Mouse (Mus musculus): ENCODE data around the gene Lrsam1. TPM values are rescaled to one million over a fixed set of nuclear protein-coding genes. Genes with fewer than 3 reads are reported as not detected.
A peak's percentile ranks its signal among the peaks of the same experiment; 100 is the strongest.

Gene Lrsam1
- polyA plus RNA-seq, 1 experiment from 2014 or later, result 10.7 TPM

DNA sequence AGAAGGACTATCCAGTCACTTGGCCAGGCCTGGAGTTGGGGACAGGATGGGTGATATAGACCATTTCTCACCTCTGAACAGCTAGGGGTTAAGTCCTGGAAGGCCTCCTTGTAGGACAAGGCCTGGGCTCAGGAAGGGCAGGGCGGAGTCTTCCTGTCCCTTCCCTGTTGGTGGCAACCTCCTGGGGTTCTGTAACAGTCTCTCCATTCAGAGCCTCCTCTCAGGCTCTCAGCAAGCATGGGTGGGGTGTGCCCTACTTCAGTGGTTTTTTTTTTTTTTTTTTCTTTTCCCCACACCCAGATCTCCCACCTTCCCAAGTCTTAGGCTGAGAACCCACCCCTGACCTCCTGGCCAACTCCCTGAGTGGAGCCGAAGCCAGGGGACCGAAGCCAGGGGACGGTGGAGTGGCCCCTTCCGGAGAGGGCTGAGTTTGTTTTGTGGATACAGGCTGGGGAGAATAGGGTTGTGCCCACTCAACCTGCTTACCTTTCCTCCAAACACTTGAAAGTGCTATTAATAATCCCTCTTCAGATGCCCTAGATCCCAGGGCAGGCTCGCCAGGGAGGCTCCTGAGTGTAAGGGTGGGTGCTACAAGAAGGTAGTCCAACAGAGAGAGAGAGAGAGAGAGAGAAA lies 83.5 kb downstream of the Lrsam1 start:
- WGBS, result 48% methylated on average over 6 of the region's 6 CpGs
- Histone ChIP-seq H3K4me3 (ENCODE audit: low read depth, low read length) (no peak overlapping the region), H3K27me3 (ENCODE audit: control insufficient read depth, insufficient read depth, low read length) (no peaks in the 10 kb centered on the region), H3K36me3 (ENCODE audit: control insufficient read depth, insufficient read depth, low read length) (no peaks in the 10 kb centered on the region), H3K9me3 (ENCODE audit: control insufficient read depth, low read length) (no peaks in the 10 kb centered on the region), H3K27ac (ENCODE audit: low read depth, low read length) (no peak overlapping the region), H3K4me2 (ENCODE audit: low read depth, low read length, severe bottlenecking) (peak overlapping the region; percentile 97; the same call in 1 of the 2 replicates), H3K4me1 (replicated peaks; ENCODE audit: control insufficient read depth, insufficient read depth, low read length) (peaks cover 17% of the 10 kb centered on the region; the same call in 1 of the 2 replicates), H3K9ac (ENCODE audit: low read length) (no peak overlapping the region)
- no peak for DNase-seq (ENCODE audit: low spot score)
- no peak for ATAC-seq (replicated peaks; ENCODE audit: low FRiP score)

DNA sequence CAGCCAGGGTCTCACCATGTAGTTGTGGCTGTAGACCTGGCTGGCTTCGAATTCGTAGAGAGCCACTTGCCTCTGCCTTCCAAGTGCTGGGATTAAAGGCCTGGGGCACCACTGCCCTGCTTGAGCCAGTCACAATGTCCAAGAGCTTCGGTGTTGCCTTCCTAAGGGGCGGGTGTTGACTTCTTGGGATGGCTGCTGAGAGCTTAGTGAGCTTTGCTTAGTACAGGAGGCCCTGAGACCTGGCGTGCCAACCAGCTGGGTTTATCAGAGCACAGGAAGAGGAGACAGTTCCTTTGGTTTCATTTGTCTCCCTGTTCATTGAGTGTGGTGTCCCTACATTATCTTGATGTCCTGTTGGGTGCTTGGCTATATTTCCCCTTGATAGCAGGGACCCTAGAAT lies 84.1 kb downstream of the Lrsam1 start:
- WGBS, result 20% methylated on average over 5 of the region's 5 CpGs
- Histone ChIP-seq H3K36me3 (ENCODE audit: control insufficient read depth, insufficient read depth, low read length) (no peaks in the 10 kb centered on the region), H3K9me3 (ENCODE audit: control insufficient read depth, low read length) (no peaks in the 10 kb centered on the region), H3K27ac (ENCODE audit: low read depth, low read length) (no peak overlapping the region), H3K9ac (ENCODE audit: low read length) (peak overlapping the region; percentile 94), H3K4me2 (ENCODE audit: low read depth, low read length, severe bottlenecking) (peak overlapping the region; percentile 97), H3K4me3 (ENCODE audit: low read depth, low read length) (peak overlapping the region; percentile 66), H3K4me1 (replicated peaks; ENCODE audit: control insufficient read depth, insufficient read depth, low read length) (peaks cover 17% of the 10 kb centered on the region; the same call in 1 of the 2 replicates), H3K27me3 (ENCODE audit: control insufficient read depth, insufficient read depth, low read length) (no peaks in the 10 kb centered on the region)
- DNase-seq (ENCODE audit: low spot score), result no peak
- no peak for ATAC-seq (replicated peaks; ENCODE audit: low FRiP score)

DNA sequence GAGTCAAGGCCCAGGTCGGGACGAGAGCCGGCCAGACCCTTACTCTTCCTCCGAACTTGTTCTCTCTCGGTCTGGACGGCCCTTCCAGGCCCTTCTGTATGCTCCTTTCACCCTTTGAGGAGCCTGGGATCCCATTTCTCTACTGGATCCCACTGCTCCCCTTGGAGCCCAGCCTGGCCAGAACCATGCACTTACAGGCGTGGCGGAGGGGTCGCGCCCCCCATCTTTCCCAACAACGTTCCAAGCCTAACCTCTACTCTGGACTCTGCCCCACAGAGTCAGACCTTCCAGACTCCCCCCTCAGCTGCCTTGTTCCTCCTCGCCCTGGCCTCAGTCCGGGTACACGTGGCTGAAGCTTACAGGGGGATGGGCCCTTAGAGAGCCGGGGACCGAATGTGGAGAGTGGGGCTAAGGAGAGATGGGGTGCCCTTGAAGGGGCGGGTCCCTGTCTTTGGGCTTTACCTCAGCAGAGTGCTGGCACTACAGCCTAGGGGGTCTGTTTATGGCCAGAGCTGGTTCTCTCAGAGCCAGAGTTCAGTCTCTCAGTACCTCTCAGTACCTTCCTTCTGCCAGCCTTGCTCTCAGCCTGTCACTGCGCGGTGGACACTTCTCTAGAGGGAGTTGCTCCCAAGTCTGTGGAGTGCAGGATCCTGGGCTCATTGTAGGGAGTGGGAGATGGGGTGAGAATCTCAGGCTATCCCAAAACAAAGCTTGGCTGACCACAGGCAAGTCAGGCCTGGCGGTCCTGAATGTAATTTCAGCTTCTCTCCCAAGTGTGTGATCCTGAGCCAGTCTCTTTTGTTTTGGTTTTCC lies 84.7 kb downstream of the Lrsam1 start:
- Histone ChIP-seq H3K27me3 (ENCODE audit: control insufficient read depth, insufficient read depth, low read length) (no peaks in the 10 kb centered on the region), H3K36me3 (ENCODE audit: control insufficient read depth, insufficient read depth, low read length) (no peaks in the 10 kb centered on the region), H3K9ac (ENCODE audit: low read length) (peak overlapping the region; percentile 94), H3K9me3 (ENCODE audit: control insufficient read depth, low read length) (no peaks in the 10 kb centered on the region), H3K4me3 (ENCODE audit: low read depth, low read length) (peak overlapping the region; percentile 66), H3K27ac (ENCODE audit: low read depth, low read length) (no peak overlapping the region), H3K4me1 (replicated peaks; ENCODE audit: control insufficient read depth, insufficient read depth, low read length) (peaks cover 17% of the 10 kb centered on the region; the same call in 1 of the 2 replicates), H3K4me2 (ENCODE audit: low read depth, low read length, severe bottlenecking) (peak overlapping the region; percentile 97)
- no peak for DNase-seq (ENCODE audit: low spot score)
- ATAC-seq (replicated peaks; ENCODE audit: low FRiP score), result peak; percentile 28
- WGBS, result 2% methylated on average over 20 of the region's 20 CpGs

DNA sequence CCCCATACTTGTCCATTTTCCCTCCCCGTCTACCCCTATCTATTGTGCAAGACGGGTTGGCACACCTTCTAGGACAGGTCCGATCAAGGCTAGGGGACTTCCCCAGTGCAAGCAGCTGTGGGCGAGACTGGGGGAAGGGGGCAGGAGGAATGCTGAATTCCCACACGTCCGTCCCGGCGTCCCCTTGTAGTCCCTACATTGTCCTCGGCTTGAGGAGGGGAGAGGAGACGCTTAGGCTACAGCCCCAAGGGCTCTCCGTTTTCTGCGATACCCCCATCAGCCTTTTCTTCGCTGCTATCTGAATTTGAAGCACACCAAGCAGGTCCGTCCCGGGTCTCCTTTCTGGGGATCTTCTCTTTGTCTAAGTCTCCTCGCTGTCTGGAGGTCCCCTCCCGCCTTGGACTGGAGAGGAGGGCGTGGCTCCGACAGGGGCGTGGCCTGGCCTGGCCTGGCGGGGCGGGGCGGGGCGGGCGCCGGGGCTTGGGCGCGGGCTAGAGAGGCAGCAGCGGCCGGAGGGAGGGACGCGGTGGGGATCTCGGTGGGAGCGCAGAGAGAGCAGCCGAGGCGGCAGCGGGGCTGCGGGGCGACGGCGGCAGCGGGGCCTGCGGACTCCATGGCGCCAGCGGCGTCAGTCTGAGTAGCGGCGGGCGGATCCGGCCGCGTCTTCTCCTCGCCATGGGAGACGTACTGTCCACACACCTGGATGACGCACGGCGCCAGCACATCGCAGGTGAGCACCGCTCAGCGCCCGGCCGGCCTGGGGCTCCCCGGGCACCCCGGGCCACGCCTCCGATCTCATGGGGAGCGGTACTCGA lies 85.5 kb downstream of the Lrsam1 start, which contains the start of gene Fam129b:
Fam129b (plus strand) TSS at position 440 of the 815 bp plus-strand sequence.
- peak within 1 kb of the TSS; percentile 79 for H3K27ac ChIP-seq (ENCODE audit: low read depth, low read length)
- under 1% methylated on average over 56 of the region's 68 CpGs for WGBS
- H3K9ac ChIP-seq (ENCODE audit: low read length), result peak within 1 kb of the TSS; percentile 94
- H3K4me2 ChIP-seq (ENCODE audit: low read depth, low read length, severe bottlenecking), result peak within 1 kb of the TSS; percentile 97
- ATAC-seq (replicated peaks; ENCODE audit: low FRiP score), result peak; percentile 91
- no peaks in the 10 kb centered on the region for H3K36me3 ChIP-seq (ENCODE audit: control insufficient read depth, insufficient read depth, low read length)
- DNase-seq (ENCODE audit: low spot score), result peak; percentile 97
- peak within 1 kb of the TSS; percentile 66 for H3K4me3 ChIP-seq (ENCODE audit: low read depth, low read length)
- no peaks in the 10 kb centered on the region for H3K27me3 ChIP-seq (ENCODE audit: control insufficient read depth, insufficient read depth, low read length)
- H3K4me1 ChIP-seq (replicated peaks; ENCODE audit: control insufficient read depth, insufficient read depth, low read length), result peaks cover 13% of the 10 kb centered on the region; the same call in 1 of the 2 replicates
- H3K9me3 ChIP-seq (ENCODE audit: control insufficient read depth, low read length), result no peaks in the 10 kb centered on the region

Other genes starting within 250 kb of the Lrsam1 start
- 79.2 and 95.7 TPM in 2 replicates for gene Cdk9, start 248.5 kb downstream of the Lrsam1 start, polyA plus RNA-seq (2014; fragmentation: Nextera tagmentation; extraction: Ambion mirVana)
- gene Sh2d3c, start 240.6 kb downstream of the Lrsam1 start, polyA plus RNA-seq (2014; fragmentation: Nextera tagmentation; extraction: Ambion mirVana), result 33.2 and 33.7 TPM in 2 replicates
- 2.1 and 2.3 TPM in 2 replicates for gene 6330409D20Rik, start 220.6 kb downstream of the Lrsam1 start, polyA plus RNA-seq (2014; fragmentation: Nextera tagmentation; extraction: Ambion mirVana)
- 56.8 and 68.3 TPM in 2 replicates for gene Tor2a, start 204.4 kb downstream of the Lrsam1 start, polyA plus RNA-seq (2014; fragmentation: Nextera tagmentation; extraction: Ambion mirVana)
- gene Ttc16, start 186.0 kb downstream of the Lrsam1 start, polyA plus RNA-seq (2014; fragmentation: Nextera tagmentation; extraction: Ambion mirVana), result 0.80 and 0.84 TPM in 2 replicates
- gene Ptrh1, start 185.8 kb downstream of the Lrsam1 start, polyA plus RNA-seq (2014; fragmentation: Nextera tagmentation; extraction: Ambion mirVana), result 3.3 and 4.6 TPM in 2 replicates
- gene Cfap157, start 177.2 kb downstream of the Lrsam1 start, polyA plus RNA-seq (2014; fragmentation: Nextera tagmentation; extraction: Ambion mirVana), result 0.33 and 0.87 TPM in 2 replicates
- 44.0 and 44.6 TPM in 2 replicates for gene Stxbp1, start 114.4 kb downstream of the Lrsam1 start, polyA plus RNA-seq (2014; fragmentation: Nextera tagmentation; extraction: Ambion mirVana)
- gene Fam129b, start 85.5 kb downstream of the Lrsam1 start, polyA plus RNA-seq (2014; fragmentation: Nextera tagmentation; extraction: Ambion mirVana), result 13.8 and 15.4 TPM in 2 replicates
- gene Rpl12, start 55 bp downstream of the Lrsam1 start, polyA plus RNA-seq (2014; fragmentation: Nextera tagmentation; extraction: Ambion mirVana), result 134 and 151 TPM in 2 replicates
- gene Slc2a8, start 20.5 kb upstream of the Lrsam1 start, polyA plus RNA-seq (2014; fragmentation: Nextera tagmentation; extraction: Ambion mirVana), result 11.8 and 13.4 TPM in 2 replicates
- 9.7 and 12.9 TPM in 2 replicates for gene Garnl3, start 170.0 kb upstream of the Lrsam1 start, polyA plus RNA-seq (2014; fragmentation: Nextera tagmentation; extraction: Ambion mirVana)

All from forebrain, embryonic 11.5 days (tissue).